Mouse (Mus musculus): ENCODE measurements around the gene Prss53. TPM values are rescaled to one million over a fixed set of nuclear protein-coding genes. Genes with fewer than 3 reads are reported as not detected.
A peak's percentile ranks its signal among the peaks of the same experiment; 100 is the strongest.

The Prss53 gene
- polyA plus RNA-seq, 1 experiment, result 0.44 TPM

DNA sequence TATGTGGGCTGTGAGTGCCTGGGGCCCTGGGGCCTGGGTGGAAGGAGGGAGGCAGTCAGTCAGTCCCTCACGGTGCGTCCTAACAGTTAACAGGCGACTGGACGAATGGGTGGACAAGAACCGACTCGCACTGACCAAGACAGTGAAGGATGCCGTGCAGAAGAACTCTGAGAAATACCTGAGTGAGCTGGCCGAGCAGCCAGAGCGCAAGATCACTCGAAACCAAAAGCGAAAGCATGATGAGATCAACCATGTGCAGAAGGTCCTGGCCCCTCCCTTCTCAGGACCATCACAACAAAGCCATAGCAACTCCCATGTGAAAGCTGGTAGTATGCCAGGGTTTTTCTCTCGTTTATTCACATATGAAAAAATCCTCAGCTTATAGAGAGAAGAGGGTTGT, 24.5 kb upstream of the Prss53 start:
- Histone ChIP-seq H3K4me3 (replicated peaks) (no peak overlapping the region), H3K4me1 (peaks cover 25% of the 10 kb centered on the region), H3K36me3 (replicated peaks; ENCODE audit: low read length) (peaks cover 52% of the 10 kb centered on the region), H3K9me3 (no peaks in the 10 kb centered on the region), H3K27me3 (replicated peaks) (no peaks in the 10 kb centered on the region)
- TF ChIP-seq FLI1 (IDR thresholded peaks at IDR 0.05; ENCODE audit: low read length) (no peak), GATA1 (IDR thresholded peaks at IDR 0.05; ENCODE audit: borderline replicate concordance, low read length) (no peak)

- H3K9me3 ChIP-seq, result no peaks in the 10 kb centered on the region
- H3K36me3 ChIP-seq (replicated peaks; ENCODE audit: low read length), result peaks cover 56% of the 10 kb centered on the region
- no peak for TF ChIP-seq GATA1 (IDR thresholded peaks at IDR 0.05; ENCODE audit: borderline replicate concordance, low read length)
- TF ChIP-seq FLI1 (IDR thresholded peaks at IDR 0.05; ENCODE audit: low read length), result no peak
- peak overlapping the region; percentile 96 for H3K4me3 ChIP-seq (replicated peaks)
- no peaks in the 10 kb centered on the region for H3K27me3 ChIP-seq (replicated peaks)
- peaks cover 22% of the 10 kb centered on the region for H3K4me1 ChIP-seq
Observed at GRCm38 (mm10) chr7:127912938-127913337, 22.2 kb upstream of the Prss53 start.

DNA sequence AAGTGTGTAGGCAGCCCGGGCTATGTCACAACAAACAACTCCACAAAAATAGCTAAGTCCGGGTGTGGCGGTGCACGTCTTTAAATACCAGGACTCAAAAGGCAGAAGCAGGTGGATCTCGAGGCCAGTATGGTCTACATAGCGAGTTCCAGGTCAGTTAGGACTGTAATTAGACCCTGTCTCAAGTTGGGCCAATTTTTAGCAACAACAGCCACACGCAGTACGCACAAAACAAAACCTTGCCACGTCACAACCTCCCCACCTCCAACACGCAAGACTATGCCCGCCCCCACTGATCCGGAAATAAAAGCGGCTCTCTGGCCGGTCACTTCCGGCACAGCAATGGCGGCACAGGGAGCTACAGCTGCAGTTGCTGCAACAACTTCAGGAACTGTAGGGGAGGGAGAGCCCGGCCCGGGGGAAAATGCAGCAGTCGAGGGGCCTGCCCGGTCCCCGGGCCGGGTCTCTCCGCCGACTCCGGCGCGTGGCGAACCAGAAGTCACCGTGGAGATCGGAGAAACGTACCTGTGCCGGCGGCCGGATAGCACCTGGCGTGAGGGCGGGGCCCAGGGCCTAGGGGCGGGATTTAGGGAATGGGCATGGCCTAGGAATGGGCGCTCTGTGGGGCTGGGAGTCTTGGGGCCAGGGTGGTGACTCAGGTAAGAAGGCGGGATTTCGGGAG, 21.6 kb upstream of the Prss53 start, which contains the start of gene Kat8:
Gene Kat8 (plus strand): TSS at position 327 of the 682 bp plus-strand sequence.
- Histone ChIP-seq H3K27me3 (replicated peaks) (no peaks in the 10 kb centered on the region), H3K36me3 (replicated peaks; ENCODE audit: low read length) (peaks cover 56% of the 10 kb centered on the region), H3K4me1 (peaks cover 22% of the 10 kb centered on the region), H3K4me3 (replicated peaks) (peak within 1 kb of the TSS; percentile 96), H3K9me3 (no peaks in the 10 kb centered on the region)
- TF ChIP-seq GATA1 (IDR thresholded peaks at IDR 0.05; ENCODE audit: borderline replicate concordance, low read length), result no peak
- no peak for TF ChIP-seq FLI1 (IDR thresholded peaks at IDR 0.05; ENCODE audit: low read length)

GRCm38 (mm10) chr7:127908656-127909055, 17.9 kb upstream of the Prss53 start:
- H3K36me3 ChIP-seq (replicated peaks; ENCODE audit: low read length), result peaks cover 55% of the 10 kb centered on the region
- H3K4me1 ChIP-seq, result peaks cover 31% of the 10 kb centered on the region
- TF ChIP-seq GATA1 (IDR thresholded peaks at IDR 0.05; ENCODE audit: borderline replicate concordance, low read length) (no peak), FLI1 (IDR thresholded peaks at IDR 0.05; ENCODE audit: low read length) (no peak)
- H3K27me3 ChIP-seq (replicated peaks), result no peaks in the 10 kb centered on the region
- no peak overlapping the region for H3K4me3 ChIP-seq (replicated peaks)
- H3K9me3 ChIP-seq, result no peaks in the 10 kb centered on the region

- H3K36me3 ChIP-seq (replicated peaks; ENCODE audit: low read length), result peaks cover 55% of the 10 kb centered on the region
Observed at GRCm38 (mm10) chr7:127907939-127908338, 17.2 kb upstream of the Prss53 start.

GRCm38 (mm10) chr7:127903971-127904796, 13.4 kb upstream of the Prss53 start, which contains the start of gene Bckdk:
Gene Bckdk (plus strand): TSS chr7:127904082.
- no peaks in the 10 kb centered on the region for H3K9me3 ChIP-seq
- no peak for TF ChIP-seq FLI1 (IDR thresholded peaks at IDR 0.05; ENCODE audit: low read length)
- no peak for TF ChIP-seq GATA1 (IDR thresholded peaks at IDR 0.05; ENCODE audit: borderline replicate concordance, low read length)
- H3K36me3 ChIP-seq (replicated peaks; ENCODE audit: low read length), result peaks cover 44% of the 10 kb centered on the region
- H3K4me3 ChIP-seq (replicated peaks), result peak within 1 kb of the TSS; percentile 93
- peaks cover 37% of the 10 kb centered on the region for H3K4me1 ChIP-seq
- H3K27me3 ChIP-seq (replicated peaks), result no peaks in the 10 kb centered on the region

More at GRCm38 (mm10) chr7:127907939-127908338, 17.2 kb upstream of the Prss53 start:
- Histone ChIP-seq H3K4me3 (replicated peaks) (no peak overlapping the region), H3K27me3 (replicated peaks) (no peaks in the 10 kb centered on the region), H3K4me1 (peaks cover 25% of the 10 kb centered on the region), H3K9me3 (no peaks in the 10 kb centered on the region)
- TF ChIP-seq FLI1 (IDR thresholded peaks at IDR 0.05; ENCODE audit: low read length) (no peak), GATA1 (IDR thresholded peaks at IDR 0.05; ENCODE audit: borderline replicate concordance, low read length) (no peak)

DNA sequence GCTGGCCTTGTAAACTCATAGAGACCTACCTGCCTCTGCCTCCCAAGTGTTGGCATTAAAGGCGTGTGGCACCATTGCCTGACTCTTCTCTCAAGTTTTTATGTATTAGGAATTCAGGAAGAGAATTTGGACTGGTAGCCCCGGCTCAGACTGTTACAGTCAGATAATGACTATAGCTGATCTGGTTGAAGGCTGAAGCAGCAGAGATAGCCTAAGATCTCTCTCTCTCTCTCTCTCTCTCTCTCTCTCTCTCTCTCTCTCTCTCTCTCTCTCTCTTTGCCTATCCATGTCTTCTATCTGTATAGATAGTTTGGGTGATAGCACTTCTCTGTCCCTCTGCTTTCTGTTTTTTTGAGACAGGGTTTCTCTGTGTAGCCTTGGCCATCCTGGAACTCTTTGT, 11.0 kb upstream of the Prss53 start:
- H3K4me1 ChIP-seq, result peaks cover 59% of the 10 kb centered on the region
- TF ChIP-seq GATA1 (IDR thresholded peaks at IDR 0.05; ENCODE audit: borderline replicate concordance, low read length) (no peak), FLI1 (IDR thresholded peaks at IDR 0.05; ENCODE audit: low read length) (no peak)
- peaks cover 20% of the 10 kb centered on the region for H3K36me3 ChIP-seq (replicated peaks; ENCODE audit: low read length)
- no peak overlapping the region for H3K4me3 ChIP-seq (replicated peaks)
- H3K9me3 ChIP-seq, result no peaks in the 10 kb centered on the region
- no peaks in the 10 kb centered on the region for H3K27me3 ChIP-seq (replicated peaks)

DNA sequence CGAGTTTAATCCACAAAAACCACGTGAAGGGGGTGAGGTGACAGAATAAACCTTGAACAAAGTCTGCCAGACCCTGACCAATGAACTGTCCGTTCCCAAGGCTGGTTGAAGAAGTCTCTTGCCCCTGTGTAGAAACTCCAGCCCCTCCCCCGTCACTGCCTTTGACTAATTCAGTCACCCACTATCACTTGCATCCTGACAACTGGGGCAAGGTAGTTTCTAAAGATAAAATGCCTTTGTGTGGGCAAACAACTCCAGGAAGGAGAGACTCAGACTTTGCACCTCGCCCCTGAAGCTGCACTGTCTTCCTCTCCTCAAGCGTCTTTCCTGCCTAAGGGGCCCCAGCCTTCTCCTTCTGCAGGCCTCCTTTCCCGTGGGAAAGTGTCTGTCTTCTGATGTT, 9.2 kb upstream of the Prss53 start:
- Histone ChIP-seq H3K4me1 (peaks cover 68% of the 10 kb centered on the region), H3K4me3 (replicated peaks) (no peak overlapping the region), H3K27me3 (replicated peaks) (no peaks in the 10 kb centered on the region), H3K9me3 (no peaks in the 10 kb centered on the region), H3K36me3 (replicated peaks; ENCODE audit: low read length) (peaks cover 3% of the 10 kb centered on the region)
- TF ChIP-seq FLI1 (IDR thresholded peaks at IDR 0.05; ENCODE audit: low read length) (no peak), GATA1 (IDR thresholded peaks at IDR 0.05; ENCODE audit: borderline replicate concordance, low read length) (no peak)

DNA sequence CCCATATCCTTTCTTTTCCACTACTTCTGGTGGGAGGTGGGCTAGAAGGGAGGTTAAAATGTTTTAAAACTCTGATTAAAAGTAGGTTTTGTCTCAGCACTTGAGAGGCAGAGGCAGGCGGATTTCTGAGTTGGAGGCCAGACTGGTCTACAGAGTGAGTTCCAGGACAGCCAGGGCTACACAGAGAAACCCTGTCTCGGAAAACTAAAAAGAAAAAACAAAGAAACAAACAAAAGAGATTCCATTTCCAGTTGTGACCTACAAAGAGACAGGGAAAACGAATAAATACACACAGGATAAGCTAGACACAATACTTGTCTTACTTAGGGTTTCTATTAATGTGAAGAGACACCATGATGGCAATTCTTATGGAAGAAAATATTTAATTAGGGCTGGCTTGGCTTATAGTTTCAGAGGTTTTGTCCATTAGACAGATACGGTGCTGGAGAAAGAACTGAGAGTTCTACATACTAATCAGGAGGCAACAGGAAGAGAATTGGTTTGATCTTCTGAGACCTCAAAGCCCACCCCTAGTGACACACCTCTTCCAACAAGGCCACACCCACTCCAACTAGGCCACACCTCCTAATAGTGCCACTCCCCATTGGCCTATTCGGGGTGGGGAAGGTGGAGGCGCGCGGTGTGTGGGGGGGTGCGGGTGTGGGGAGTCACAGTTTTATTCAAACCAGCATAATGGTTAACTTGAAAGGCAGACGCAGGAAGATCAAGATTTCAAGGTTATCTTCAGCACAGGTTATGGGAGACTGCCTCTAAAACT, 7.6 kb upstream of the Prss53 start:
- Histone ChIP-seq H3K4me3 (replicated peaks) (no peak overlapping the region), H3K9me3 (no peaks in the 10 kb centered on the region), H3K36me3 (replicated peaks; ENCODE audit: low read length) (peaks cover 12% of the 10 kb centered on the region), H3K27me3 (replicated peaks) (no peaks in the 10 kb centered on the region), H3K4me1 (peaks cover 68% of the 10 kb centered on the region)
- TF ChIP-seq FLI1 (IDR thresholded peaks at IDR 0.05; ENCODE audit: low read length) (no peak), GATA1 (IDR thresholded peaks at IDR 0.05; ENCODE audit: borderline replicate concordance, low read length) (no peak)

Measured in megakaryocyte, embryonic 14.5 days (primary cell).